Mouse (Mus musculus): ENCODE results near the gene Srsf3. TPM values are rescaled to one million over a fixed set of nuclear protein-coding genes. Genes with fewer than 3 reads are reported as not detected.
A peak's percentile ranks its signal among the peaks of the same experiment; 100 is the strongest.
"Not testable (repeated sequence)": the region's sequence is repeated elsewhere in the genome, so short reads cannot be mapped to it uniquely, and the experiment has no call there.

Gene Srsf3
- total and polyA plus RNA-seq, 3 experiments = 64.5 to 84.9 (median 84.5) TPM

GRCm38 (mm10) chr17:28988996-28989395, 43.4 kb upstream of the Srsf3 start:
- intact Hi-C loops (cut with DNase I) = loop anchor here (5.0 kb wide), 1 partner anchor 33 kb away; no protein-coding TSS in a partner anchor
- no peak for DNase-seq
- peaks cover 1% of the 10 kb centered on the region; the same call in 1 of the 2 replicates for H3K4me1 ChIP-seq (ENCODE audit: control insufficient read depth, insufficient read depth, low read length)
- H3K27ac ChIP-seq = no peak overlapping the region
- H3K4me3 ChIP-seq = no peak overlapping the region
- H3K36me3 ChIP-seq (ENCODE audit: control insufficient read depth, insufficient read depth, low read length) = peaks cover 2% of the 10 kb centered on the region; the same call in 1 of the 2 replicates
- TF ChIP-seq CTCF (IDR thresholded peaks at IDR 0.05) (no peak), EP300 (IDR thresholded peaks at IDR 0.05; ENCODE audit: insufficient read depth, low read depth, low read length) (no peak), POLR2A (IDR thresholded peaks at IDR 0.05; ENCODE audit: insufficient read depth, low read depth, low read length) (no peak)
- H3K27me3 ChIP-seq (ENCODE audit: control insufficient read depth, insufficient read depth, low read length) = no peaks in the 10 kb centered on the region
- WGBS = 72% methylated on average over 3 of the region's 3 CpGs
- H3K9ac ChIP-seq (ENCODE audit: low read depth, low read length) = no peak overlapping the region
- no peaks in the 10 kb centered on the region for H3K79me2 ChIP-seq (replicated peaks; ENCODE audit: control insufficient read depth, insufficient read depth, low read length)

GRCm38 (mm10) chr17:28990060-28990459, 42.4 kb upstream of the Srsf3 start:
- H3K9ac ChIP-seq (ENCODE audit: low read depth, low read length) = no peak overlapping the region
- peaks cover 2% of the 10 kb centered on the region; the same call in 1 of the 2 replicates for H3K79me2 ChIP-seq (replicated peaks; ENCODE audit: control insufficient read depth, insufficient read depth, low read length)
- peaks cover 3% of the 10 kb centered on the region for H3K4me1 ChIP-seq (ENCODE audit: control insufficient read depth, insufficient read depth, low read length)
- intact Hi-C loops (cut with DNase I) = no loop called here
- TF ChIP-seq POLR2A (IDR thresholded peaks at IDR 0.05; ENCODE audit: insufficient read depth, low read depth, low read length) (no peak), CTCF (IDR thresholded peaks at IDR 0.05) (no peak)
- H3K36me3 ChIP-seq (ENCODE audit: control insufficient read depth, insufficient read depth, low read length) = peaks cover 2% of the 10 kb centered on the region; the same call in 1 of the 2 replicates
- H3K4me3 ChIP-seq = no peak overlapping the region
- no peak overlapping the region for H3K27ac ChIP-seq
- DNase-seq = no peak
- 50% methylated on average over 4 of the region's 4 CpGs for whole genome bisulfite sequencing
- H3K27me3 ChIP-seq (ENCODE audit: control insufficient read depth, insufficient read depth, low read length) = no peaks in the 10 kb centered on the region

- Histone ChIP-seq H3K9ac (ENCODE audit: low read depth, low read length) (no peak overlapping the region), H3K27ac (no peak overlapping the region), H3K4me1 (ENCODE audit: control insufficient read depth, insufficient read depth, low read length) (peaks cover 3% of the 10 kb centered on the region), H3K27me3 (ENCODE audit: control insufficient read depth, insufficient read depth, low read length) (no peaks in the 10 kb centered on the region), H3K36me3 (ENCODE audit: control insufficient read depth, insufficient read depth, low read length) (peaks cover 2% of the 10 kb centered on the region; the same call in 1 of the 2 replicates), H3K4me3 (no peak overlapping the region), H3K79me2 (replicated peaks; ENCODE audit: control insufficient read depth, insufficient read depth, low read length) (peaks cover 2% of the 10 kb centered on the region; the same call in 1 of the 2 replicates)
- 78% methylated on average over 9 of the region's 9 CpGs for WGBS
- intact Hi-C loops (cut with DNase I) = no loop called here
- no peak for TF ChIP-seq EP300 (IDR thresholded peaks at IDR 0.05; ENCODE audit: insufficient read depth, low read depth, low read length)
- TF ChIP-seq POLR2A (IDR thresholded peaks at IDR 0.05; ENCODE audit: insufficient read depth, low read depth, low read length) = no peak
- no peak for TF ChIP-seq CTCF (IDR thresholded peaks at IDR 0.05)
- no peak for DNase-seq
These were observed 41.1 kb upstream of the Srsf3 start for GRCm38 (mm10) chr17:28991286-28991685.

- Histone ChIP-seq H3K36me3 (ENCODE audit: control insufficient read depth, insufficient read depth, low read length) (peaks cover 2% of the 10 kb centered on the region; the same call in 1 of the 2 replicates), H3K9ac (ENCODE audit: low read depth, low read length) (no peak overlapping the region), H3K27ac (no peak overlapping the region; the same call in 1 of the 2 replicates), H3K79me2 (replicated peaks; ENCODE audit: control insufficient read depth, insufficient read depth, low read length) (peaks cover 2% of the 10 kb centered on the region; the same call in 1 of the 2 replicates), H3K4me1 (ENCODE audit: control insufficient read depth, insufficient read depth, low read length) (peaks cover 3% of the 10 kb centered on the region), H3K4me3 (no peak overlapping the region), H3K27me3 (ENCODE audit: control insufficient read depth, insufficient read depth, low read length) (no peaks in the 10 kb centered on the region)
- WGBS = 22% methylated on average over 7 of the region's 7 CpGs
- intact Hi-C loops (cut with DNase I) = no loop called here
- DNase-seq = peak; percentile 37 to 44
- TF ChIP-seq EP300 (IDR thresholded peaks at IDR 0.05; ENCODE audit: insufficient read depth, low read depth, low read length) (no peak), CTCF (IDR thresholded peaks at IDR 0.05) (no peak), POLR2A (IDR thresholded peaks at IDR 0.05; ENCODE audit: insufficient read depth, low read depth, low read length) (no peak)
These were observed 40.3 kb upstream of the Srsf3 start for GRCm38 (mm10) chr17:28992105-28992504.

- H3K27me3 ChIP-seq (ENCODE audit: control insufficient read depth, insufficient read depth, low read length); H3K27ac ChIP-seq; intact Hi-C loops (cut with DNase I); H3K79me2 ChIP-seq (replicated peaks; ENCODE audit: control insufficient read depth, insufficient read depth, low read length); H3K4me1 ChIP-seq (ENCODE audit: control insufficient read depth, insufficient read depth, low read length); H3K9ac ChIP-seq (ENCODE audit: low read depth, low read length); H3K4me3 ChIP-seq; H3K36me3 ChIP-seq (ENCODE audit: control insufficient read depth, insufficient read depth, low read length); DNase-seq: not testable (repeated sequence)
- WGBS = 94% methylated on average over 1 of the region's 1 CpGs
These were observed 39.4 kb upstream of the Srsf3 start for GRCm38 (mm10) chr17:28993004-28993403.

GRCm38 (mm10) chr17:28994615-28995014, 37.8 kb upstream of the Srsf3 start:
- Histone ChIP-seq H3K4me3 (no peak overlapping the region), H3K9ac (ENCODE audit: low read depth, low read length) (no peak overlapping the region), H3K79me2 (replicated peaks; ENCODE audit: control insufficient read depth, insufficient read depth, low read length) (peaks cover 5% of the 10 kb centered on the region), H3K4me1 (ENCODE audit: control insufficient read depth, insufficient read depth, low read length) (peaks cover 3% of the 10 kb centered on the region), H3K27ac (no peak overlapping the region), H3K36me3 (ENCODE audit: control insufficient read depth, insufficient read depth, low read length) (peaks cover 7% of the 10 kb centered on the region), H3K27me3 (ENCODE audit: control insufficient read depth, insufficient read depth, low read length) (no peaks in the 10 kb centered on the region)
- DNase-seq = no peak
- WGBS = 68% methylated on average over 4 of the region's 4 CpGs
- TF ChIP-seq POLR2A (IDR thresholded peaks at IDR 0.05; ENCODE audit: insufficient read depth, low read depth, low read length) (no peak), CTCF (IDR thresholded peaks at IDR 0.05) (no peak), EP300 (IDR thresholded peaks at IDR 0.05; ENCODE audit: insufficient read depth, low read depth, low read length) (no peak)
- intact Hi-C loops (cut with DNase I) = no loop called here

Measured in heart, adult 2 months (tissue).